Mouse (Mus musculus) kidney, embryonic 16.5 days (tissue): ENCODE results near the gene Atp10a. TPM values are rescaled to one million over a fixed set of nuclear protein-coding genes. Genes with fewer than 3 reads are reported as not detected.
A peak's percentile ranks its signal among the peaks of the same experiment; 100 is the strongest.

Experiments
- ATAC-seq: fragments of 200-750 bp; cut with Nextera tagmentation; 2 replicates; pipeline ENCODE4 v1.8.0; 2017; ENCODE audit warnings: moderate TSS enrichment; ENCODE audit not compliant: low FRiP score, low TSS enrichment
- H3K27ac ChIP-seq: fragments of 300-500 bp; sonication (generic); 2 replicates; pipeline ENCODE4 v1.5.1; 2014; ENCODE audit warnings: low read length
- H3K27me3 ChIP-seq: fragments of 300-500 bp; sonication (generic); 2 replicates; pipeline ENCODE4 v1.6.1; 2014; ENCODE audit warnings: low read length, control low read depth, mixed read lengths; ENCODE audit not compliant: insufficient read depth
- H3K36me3 ChIP-seq: fragments of 300-500 bp; sonication (generic); 2 replicates; pipeline ENCODE4 v1.6.1; 2014; ENCODE audit warnings: low read length, control low read depth, mixed read lengths; ENCODE audit not compliant: insufficient read depth
- H3K4me1 ChIP-seq: fragments of 300-500 bp; sonication (generic); 2 replicates; pipeline ENCODE4 v1.6.1; 2014; ENCODE audit warnings: low read length, control low read depth, mixed read lengths; ENCODE audit not compliant: insufficient read depth
- H3K4me2 ChIP-seq: fragments of 300-500 bp; sonication (generic); replicated peaks from 2 replicates; pipeline ENCODE4 v1.6.1; 2014; ENCODE audit warnings: low read depth, low read length
- H3K4me3 ChIP-seq: fragments of 300-500 bp; sonication (generic); 2 replicates; pipeline ENCODE4 v1.5.1; 2014; ENCODE audit warnings: mild to moderate bottlenecking, low read length
- H3K9ac ChIP-seq: fragments of 300-500 bp; sonication (generic); replicated peaks from 2 replicates; pipeline ENCODE4 v1.6.1; 2014; ENCODE audit warnings: low read length
- H3K9me3 ChIP-seq: fragments of 300-500 bp; sonication (generic); 2 replicates; pipeline ENCODE4 v1.6.1; 2016; ENCODE audit warnings: low read length, control low read depth
- WGBS: fragments of 180-500 bp; shearing (Covaris S2); extraction: QIAGEN DNeasy Blood & Tissue Kit; methylation state at CpG from one replicate; pipeline ENCODE4 v1.1.7; 2014; 5-methylcytosine and 5-hydroxymethylcytosine counted together
- polyA plus RNA-seq: library from polyadenylated mRNA; unstranded; fragments of >200 nt; fragmentation: Nextera tagmentation; extraction: Ambion mirVana; gene quantifications from 2 replicates; pipeline ENCODE4 v1.2.1, GENCODE M21; 2015

Gene Atp10a
- polyA plus RNA-seq, 1 experiment from 2014 or later: 4.0 TPM

DNA sequence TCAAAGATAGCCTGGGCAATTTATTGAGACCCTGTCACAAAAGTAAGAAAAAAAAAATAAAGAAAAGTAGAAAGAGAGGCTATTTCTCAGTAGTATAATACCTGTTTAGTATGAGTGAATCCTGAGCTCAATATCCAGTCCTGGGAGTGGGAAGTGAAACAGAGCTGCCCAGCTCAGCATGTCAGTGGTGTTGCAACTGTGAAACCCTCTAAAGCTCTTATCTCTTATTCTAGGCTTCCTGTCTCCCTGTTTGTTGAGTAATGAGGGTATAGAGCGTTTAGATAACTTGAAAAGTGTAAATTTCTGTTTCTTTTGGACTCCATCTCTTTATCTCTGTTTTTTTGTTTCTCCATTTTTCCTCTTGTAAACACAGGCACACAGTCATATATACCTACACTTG lies 74.9 kb downstream of the Atp10a start:
- Histone ChIP-seq H3K27me3 (no peaks in the 10 kb centered on the region), H3K9ac (no peak overlapping the region), H3K4me2 (no peak overlapping the region), H3K27ac (no peak overlapping the region), H3K4me1 (peaks cover 14% of the 10 kb centered on the region), H3K9me3 (no peaks in the 10 kb centered on the region), H3K4me3 (no peak overlapping the region), H3K36me3 (no peaks in the 10 kb centered on the region)
- 74% methylated on average over 1 of the region's 1 CpGs for WGBS
- no peak for ATAC-seq

GRCm38 (mm10) chr7:58732406-58732805 lies 76.4 kb downstream of the Atp10a start:
- WGBS: 33% methylated on average over 6 of the region's 6 CpGs
- Histone ChIP-seq H3K9ac (no peak overlapping the region), H3K4me2 (no peak overlapping the region), H3K9me3 (no peaks in the 10 kb centered on the region), H3K27ac (no peak overlapping the region), H3K4me3 (no peak overlapping the region), H3K36me3 (no peaks in the 10 kb centered on the region), H3K4me1 (peaks cover 21% of the 10 kb centered on the region), H3K27me3 (no peaks in the 10 kb centered on the region)
- no peak for ATAC-seq

DNA sequence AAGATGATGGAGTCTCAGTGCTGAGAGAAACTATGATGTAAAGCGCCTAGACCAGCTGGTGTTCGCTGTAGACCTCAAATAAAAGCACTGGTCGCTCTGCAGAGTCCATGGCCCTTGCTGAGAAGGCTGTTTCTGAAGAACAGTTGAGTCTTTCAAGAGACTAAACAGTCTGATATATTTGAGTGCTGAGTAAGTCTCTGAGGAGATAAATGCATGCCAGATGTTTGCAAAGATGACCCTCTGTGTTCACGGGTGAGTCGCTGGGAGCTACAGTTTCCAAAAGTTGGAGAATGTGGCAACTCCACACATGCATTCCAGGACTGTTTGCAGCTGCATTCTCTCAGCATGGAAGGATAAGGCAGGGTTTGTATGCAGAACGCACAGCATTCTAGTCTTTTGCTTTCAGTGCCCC lies 77.5 kb downstream of the Atp10a start:
- no peak overlapping the region for H3K4me2 ChIP-seq
- no peak for ATAC-seq
- no peak overlapping the region for H3K9ac ChIP-seq
- no peaks in the 10 kb centered on the region for H3K36me3 ChIP-seq
- no peaks in the 10 kb centered on the region for H3K27me3 ChIP-seq
- H3K9me3 ChIP-seq: no peaks in the 10 kb centered on the region
- H3K4me1 ChIP-seq: peaks cover 21% of the 10 kb centered on the region
- H3K27ac ChIP-seq: 0 out of 2 replicates have a peak overlapping the region, but pooled peaks have one; percentile 4
- H3K4me3 ChIP-seq: no peak overlapping the region
- WGBS: 49% methylated on average over 6 of the region's 6 CpGs

DNA sequence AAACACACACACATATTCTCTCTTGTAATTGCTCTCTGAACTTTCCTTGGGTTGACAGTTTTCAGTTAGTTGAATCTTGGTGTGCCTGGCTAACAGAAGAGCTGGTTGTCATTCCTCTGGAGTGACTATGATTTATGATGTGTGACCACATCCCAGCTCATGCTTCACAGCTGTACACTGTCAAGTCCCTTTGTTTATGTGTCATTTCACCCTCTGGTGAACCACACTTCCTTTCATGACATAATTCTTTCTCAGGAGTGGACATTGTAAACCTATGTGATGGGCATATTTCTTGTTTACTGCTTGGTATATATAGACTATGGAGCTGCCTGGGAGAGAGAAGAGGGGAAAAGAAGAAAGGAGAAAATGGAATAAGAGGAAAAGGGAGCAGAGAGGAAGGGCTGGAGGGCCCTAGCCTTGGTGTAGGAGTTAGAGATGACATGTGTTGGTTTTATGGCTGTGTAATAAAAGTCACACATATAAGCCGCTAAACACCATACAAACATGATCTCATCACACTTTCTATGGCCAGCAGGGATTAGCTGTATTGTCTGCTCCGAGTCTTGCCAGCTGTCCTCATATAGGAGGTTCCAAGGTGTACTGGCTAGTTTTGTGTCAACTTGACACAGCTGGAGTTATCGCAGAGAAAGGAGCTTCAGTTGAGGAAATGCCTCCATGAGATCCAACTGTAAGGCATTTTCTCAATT lies 81.0 kb downstream of the Atp10a start:
- 16% methylated on average over 3 of the region's 3 CpGs for WGBS

GRCm38 (mm10) chr7:58740196-58740595 lies 84.2 kb downstream of the Atp10a start:
- no peak for ATAC-seq
- Histone ChIP-seq H3K27ac (no peak overlapping the region), H3K4me1 (peaks cover 7% of the 10 kb centered on the region), H3K4me2 (no peak overlapping the region), H3K9me3 (no peaks in the 10 kb centered on the region), H3K27me3 (no peaks in the 10 kb centered on the region), H3K4me3 (no peak overlapping the region), H3K9ac (no peak overlapping the region), H3K36me3 (no peaks in the 10 kb centered on the region)
- 92% methylated on average over 13 of the region's 13 CpGs for WGBS

More for the DNA sequence above, 81.0 kb downstream of the Atp10a start:
- Histone ChIP-seq H3K4me2 (no peak overlapping the region), H3K9ac (no peak overlapping the region), H3K27me3 (no peaks in the 10 kb centered on the region), H3K4me1 (peaks cover 16% of the 10 kb centered on the region), H3K36me3 (no peaks in the 10 kb centered on the region), H3K4me3 (no peak overlapping the region), H3K27ac (peak overlapping the region; percentile 65; the same call in 1 of the 2 replicates), H3K9me3 (no peaks in the 10 kb centered on the region)
- peak; percentile 94 for ATAC-seq

DNA sequence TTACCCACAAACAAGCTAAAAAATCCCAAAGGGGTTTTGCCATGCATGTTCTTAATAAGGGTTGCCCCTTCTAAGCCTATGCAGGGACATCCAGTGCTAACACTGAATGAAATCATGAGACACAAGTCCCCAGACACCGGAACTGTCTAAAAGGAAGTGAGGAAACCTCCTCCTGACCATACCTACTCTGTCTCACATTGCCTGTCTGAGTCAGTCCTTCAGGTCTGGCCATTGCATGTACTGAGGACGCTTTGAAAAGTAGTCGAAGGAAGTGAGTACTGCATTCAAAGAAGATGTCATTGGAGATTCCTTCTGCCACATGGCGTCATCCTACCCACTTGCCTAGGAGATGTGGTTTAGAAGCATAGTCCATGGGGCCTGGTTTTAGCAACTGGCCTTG lies 84.9 kb downstream of the Atp10a start:
- no peak overlapping the region for H3K9ac ChIP-seq
- no peak overlapping the region for H3K27ac ChIP-seq
- no peaks in the 10 kb centered on the region for H3K27me3 ChIP-seq
- peaks cover 7% of the 10 kb centered on the region for H3K4me1 ChIP-seq
- WGBS: 90% methylated on average over 4 of the region's 4 CpGs
- no peak for ATAC-seq
- no peak overlapping the region for H3K4me3 ChIP-seq
- no peaks in the 10 kb centered on the region for H3K9me3 ChIP-seq
- H3K36me3 ChIP-seq: no peaks in the 10 kb centered on the region
- no peak overlapping the region for H3K4me2 ChIP-seq

DNA sequence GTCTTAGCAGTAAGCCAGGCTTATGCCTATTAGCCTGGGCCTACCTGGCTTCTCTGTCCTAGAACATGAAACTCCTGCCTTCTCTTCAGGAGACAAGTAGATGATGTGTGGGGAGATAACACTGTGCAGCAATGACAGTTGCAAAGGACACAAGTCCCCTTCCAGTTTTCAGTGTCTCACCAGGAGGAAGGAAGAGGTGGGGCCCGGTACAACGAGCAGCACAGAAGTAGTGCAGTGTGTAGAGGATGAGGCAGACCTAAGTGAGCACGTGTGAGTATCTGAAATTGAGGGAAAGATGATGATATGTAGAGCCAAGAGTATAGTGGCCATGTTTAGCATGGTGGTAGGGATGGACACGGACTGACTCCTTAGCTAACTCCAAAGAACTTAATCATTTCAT lies 86.0 kb downstream of the Atp10a start:
- Histone ChIP-seq H3K4me2 (no peak overlapping the region), H3K4me3 (no peak overlapping the region), H3K27ac (no peak overlapping the region), H3K9me3 (no peaks in the 10 kb centered on the region), H3K27me3 (no peaks in the 10 kb centered on the region), H3K4me1 (peaks cover 2% of the 10 kb centered on the region), H3K9ac (no peak overlapping the region), H3K36me3 (no peaks in the 10 kb centered on the region)
- 76% methylated on average over 4 of the region's 4 CpGs for WGBS
- ATAC-seq: no peak

DNA sequence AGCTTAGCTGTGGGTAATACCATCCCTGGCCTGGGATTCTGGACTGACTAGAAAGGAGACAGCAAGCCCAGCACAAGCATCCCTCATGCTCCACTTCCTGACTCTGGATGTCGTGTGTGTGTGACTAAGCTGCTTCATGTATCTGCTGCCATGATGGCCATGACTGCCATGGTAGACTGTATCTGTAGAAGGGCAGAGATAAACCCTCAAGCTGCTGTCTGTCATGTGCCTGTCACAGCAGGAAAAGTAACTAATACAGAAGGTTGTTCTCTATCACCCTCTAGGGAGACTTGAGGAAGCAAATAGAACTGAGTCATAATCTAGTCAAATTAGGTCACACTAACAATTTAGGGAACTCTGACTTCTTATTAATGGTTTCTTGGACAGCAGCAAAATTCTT lies 86.7 kb downstream of the Atp10a start:
- ATAC-seq: no peak
- Histone ChIP-seq H3K27ac (no peak overlapping the region), H3K9me3 (no peaks in the 10 kb centered on the region), H3K36me3 (no peaks in the 10 kb centered on the region), H3K4me3 (no peak overlapping the region), H3K27me3 (no peaks in the 10 kb centered on the region), H3K9ac (no peak overlapping the region), H3K4me1 (no peaks in the 10 kb centered on the region), H3K4me2 (no peak overlapping the region)
- WGBS: 67% methylated on average over 1 of the region's 1 CpGs

GRCm38 (mm10) chr7:58743362-58744320 lies 87.7 kb downstream of the Atp10a start:
- Histone ChIP-seq H3K4me3 (no peak overlapping the region), H3K9ac (no peak overlapping the region), H3K4me1 (no peaks in the 10 kb centered on the region), H3K9me3 (no peaks in the 10 kb centered on the region), H3K27me3 (no peaks in the 10 kb centered on the region), H3K4me2 (no peak overlapping the region), H3K36me3 (no peaks in the 10 kb centered on the region), H3K27ac (no peak overlapping the region)
- 44% methylated on average over 4 of the region's 4 CpGs for WGBS
- peak; percentile 57 for ATAC-seq

DNA sequence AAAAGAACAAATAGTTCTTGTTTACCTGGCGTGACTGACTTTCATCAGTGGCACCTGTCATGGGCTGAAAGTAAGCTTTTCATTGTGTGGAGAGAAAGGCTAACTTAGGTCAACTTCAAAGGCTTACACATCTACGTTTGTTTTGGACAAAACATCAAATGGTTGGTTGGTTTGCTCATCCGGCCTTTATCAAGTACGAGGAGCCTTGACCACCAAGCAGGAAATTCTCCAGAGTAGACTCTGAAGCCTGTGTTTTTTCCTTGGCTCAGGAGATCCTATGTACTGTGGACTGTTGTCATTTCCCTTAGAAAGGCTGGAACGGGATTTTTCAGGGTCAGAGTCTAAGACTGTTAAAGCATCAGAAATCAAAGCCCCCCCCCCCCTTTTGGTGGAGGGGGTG lies 90.9 kb downstream of the Atp10a start:
- Histone ChIP-seq H3K4me3 (no peak overlapping the region), H3K9me3 (no peaks in the 10 kb centered on the region), H3K27ac (no peak overlapping the region), H3K4me1 (0 out of 2 replicates have a peak, but pooled peaks cover 6% of the 10 kb centered on the region), H3K4me2 (no peak overlapping the region), H3K36me3 (no peaks in the 10 kb centered on the region), H3K27me3 (no peaks in the 10 kb centered on the region), H3K9ac (no peak overlapping the region)
- WGBS: 26% methylated on average over 5 of the region's 5 CpGs
- no peak for ATAC-seq
